Mouse (Mus musculus): ENCODE data around the gene Wdfy2. TPM values are rescaled to one million over a fixed set of nuclear protein-coding genes. Genes with fewer than 3 reads are reported as not detected.
A peak's percentile ranks its signal among the peaks of the same experiment; 100 is the strongest.

Wdfy2 gene
- total and polyA plus RNA-seq, 3 experiments: 2.7 to 4.1 TPM; not detected in 1

- TF ChIP-seq TBP (IDR thresholded peaks at IDR 0.05; ENCODE audit: low read depth, low read length): no peak
- no peak for TF ChIP-seq EP300 (IDR thresholded peaks at IDR 0.05; ENCODE audit: low read depth in 1 of 2, low read length in 2 of 2)
- TF ChIP-seq MAX (IDR thresholded peaks at IDR 0.05; ENCODE audit: low read length): no peak
- TF ChIP-seq ZKSCAN1 (IDR thresholded peaks at IDR 0.05; ENCODE audit: low read depth, low read length): no peak
- TF ChIP-seq GATA1 (IDR thresholded peaks at IDR 0.05; ENCODE audit: low read depth, low read length): no peak
- TF ChIP-seq POLR2AphosphoS5 (IDR thresholded peaks at IDR 0.05; ENCODE audit: borderline replicate concordance, low read depth, low read length): no peak
- no peak for TF ChIP-seq MXI1 (IDR thresholded peaks at IDR 0.05; ENCODE audit: low read depth, low read length)
- no peak for TF ChIP-seq HCFC1 (IDR thresholded peaks at IDR 0.05; ENCODE audit: low read depth, low read length)
- no peak for DNase-seq (ENCODE audit: low read depth, low spot score)
- no peaks in the 10 kb centered on the region for H3K4me1 ChIP-seq (ENCODE audit: control insufficient read depth in 1 of 2, insufficient read depth in 2 of 2, low read length in 2 of 2)
- H3K9ac ChIP-seq (ENCODE audit: control insufficient read depth, low read depth, low read length, poor library complexity, severe bottlenecking): no peak overlapping the region
- H3K36me3 ChIP-seq (ENCODE audit: control insufficient read depth in 1 of 2, insufficient read depth in 2 of 2, low read length in 2 of 2): no peaks in the 10 kb centered on the region
- no peak overlapping the region for H3K27ac ChIP-seq (ENCODE audit: control insufficient read depth, low read depth, low read length)
- H3K9me3 ChIP-seq (replicated peaks; ENCODE audit: insufficient read depth, low read length): no peaks in the 10 kb centered on the region
- H3K27me3 ChIP-seq (ENCODE audit: control insufficient read depth in 1 of 2, insufficient read depth in 2 of 2, low read length in 2 of 2): no peaks in the 10 kb centered on the region
- H3K4me3 ChIP-seq (ENCODE audit: control insufficient read depth in 1 of 2, insufficient read depth in 1 of 2, low read depth in 2 of 2, low read length in 2 of 2): no peak overlapping the region
- no peaks in the 10 kb centered on the region for H3K79me2 ChIP-seq (ENCODE audit: control insufficient read depth, insufficient read depth, low read length, poor library complexity)
Measured at GRCm38 (mm10) chr14:62956091-62956490, 118.6 kb downstream of the Wdfy2 start.

- Histone ChIP-seq H3K79me2 (ENCODE audit: control insufficient read depth, insufficient read depth, low read length, poor library complexity) (no peaks in the 10 kb centered on the region), H3K9ac (ENCODE audit: control insufficient read depth, low read depth, low read length, poor library complexity, severe bottlenecking) (no peak overlapping the region), H3K4me1 (ENCODE audit: control insufficient read depth in 1 of 2, insufficient read depth in 2 of 2, low read length in 2 of 2) (no peaks in the 10 kb centered on the region), H3K36me3 (ENCODE audit: control insufficient read depth in 1 of 2, insufficient read depth in 2 of 2, low read length in 2 of 2) (no peaks in the 10 kb centered on the region), H3K27me3 (ENCODE audit: control insufficient read depth in 1 of 2, insufficient read depth in 2 of 2, low read length in 2 of 2) (no peaks in the 10 kb centered on the region; a peak in 1 of 4 replicates), H3K4me3 (ENCODE audit: control insufficient read depth in 1 of 2, insufficient read depth in 1 of 2, low read depth in 2 of 2, low read length in 2 of 2) (no peak overlapping the region), H3K9me3 (replicated peaks; ENCODE audit: insufficient read depth, low read length) (no peaks in the 10 kb centered on the region), H3K27ac (ENCODE audit: control insufficient read depth, low read depth, low read length) (no peak overlapping the region)
- no peak for DNase-seq (ENCODE audit: low read depth, low spot score)
- TF ChIP-seq GABPA (IDR thresholded peaks at IDR 0.05; ENCODE audit: low read depth, low read length) (no peak), RAD21 (IDR thresholded peaks at IDR 0.05; ENCODE audit: low read depth, low read length) (no peak), TBP (IDR thresholded peaks at IDR 0.05; ENCODE audit: low read depth, low read length) (no peak), SIN3A (IDR thresholded peaks at IDR 0.05; ENCODE audit: low read length) (no peak), ZKSCAN1 (IDR thresholded peaks at IDR 0.05; ENCODE audit: low read depth, low read length) (no peak), GATA1 (IDR thresholded peaks at IDR 0.05; ENCODE audit: low read depth, low read length) (no peak), USF1 (IDR thresholded peaks at IDR 0.05; ENCODE audit: low read depth, low read length) (peak; percentile 26; the same call in 1 of the 2 replicates)
Measured at GRCm38 (mm10) chr14:62963632-62964031, 126.2 kb downstream of the Wdfy2 start.

GRCm38 (mm10) chr14:62965342-62965741 is 127.9 kb downstream of the Wdfy2 start:
- H3K9me3 ChIP-seq (replicated peaks; ENCODE audit: insufficient read depth, low read length): no peaks in the 10 kb centered on the region
- no peaks in the 10 kb centered on the region; a peak in 1 of 4 replicates for H3K27me3 ChIP-seq (ENCODE audit: control insufficient read depth in 1 of 2, insufficient read depth in 2 of 2, low read length in 2 of 2)
- H3K4me3 ChIP-seq (ENCODE audit: control insufficient read depth in 1 of 2, insufficient read depth in 1 of 2, low read depth in 2 of 2, low read length in 2 of 2): no peak overlapping the region
- TF ChIP-seq RAD21 (IDR thresholded peaks at IDR 0.05; ENCODE audit: low read depth, low read length) (no peak), CTCF (IDR thresholded peaks at IDR 0.05 in 2 of 3, conservative IDR thresholded peaks at IDR 0.05 in 1 of 3; ENCODE audit: control insufficient read depth in 1 of 3, insufficient read depth in 1 of 3, low read depth in 2 of 3, low read length in 3 of 3, poor library complexity in 1 of 3, severe bottlenecking in 1 of 3) (0 out of 6 replicates have a peak, but pooled peaks of 1 of the 3 experiments have one; percentile 1)
- DNase-seq (ENCODE audit: low read depth, low spot score): no peak
- H3K36me3 ChIP-seq (ENCODE audit: control insufficient read depth in 1 of 2, insufficient read depth in 2 of 2, low read length in 2 of 2): no peaks in the 10 kb centered on the region
- H3K9ac ChIP-seq (ENCODE audit: control insufficient read depth, low read depth, low read length, poor library complexity, severe bottlenecking): no peak overlapping the region
- no peaks in the 10 kb centered on the region for H3K4me1 ChIP-seq (ENCODE audit: control insufficient read depth in 1 of 2, insufficient read depth in 2 of 2, low read length in 2 of 2)
- no peak overlapping the region for H3K27ac ChIP-seq (ENCODE audit: control insufficient read depth, low read depth, low read length)
- H3K79me2 ChIP-seq (ENCODE audit: control insufficient read depth, insufficient read depth, low read length, poor library complexity): no peaks in the 10 kb centered on the region

All from MEL (cell line).